ENCODE assay signal across 19 mouse cellular contexts in genomic region chr13:13739232-13739631, GRCm38 (mm10). TPM values are rescaled to one million over a fixed set of nuclear protein-coding genes. Genes with fewer than 3 reads are reported as not detected.
"Had no signal": no experiment of that assay in that cellular context is flagged by ENCODE, and none has a peak within 500 bp of the region (broad histone marks: within the 10 kb centered on the region; RNA-seq: fewer than 3 reads in every experiment).

No protein-coding gene starts in this region.

- H3K4me3 ChIP-seq: midbrain, embryonic 10.5 days; midbrain, embryonic 12.5 days; neural tube, embryonic 12.5 days; stomach, embryonic 15.5 days had no signal

- ATAC-seq: midbrain, embryonic 16.5 days had no signal

- H3K4me1 ChIP-seq: midbrain, embryonic 10.5 days; midbrain, embryonic 12.5 days; neural tube, embryonic 12.5 days; stomach, embryonic 15.5 days had no signal

- H3K27me3 ChIP-seq: midbrain, embryonic 12.5 days; neural tube, embryonic 12.5 days; stomach, embryonic 15.5 days had no signal

- DNase-seq: lung, adult 18-20 months; lung, embryonic 14.5 days; lung, postnatal 10 days; lung, postnatal 4 days; midbrain, embryonic 14.5 days; right cerebral cortex, postnatal 14 days; thymus, adult 2 months; thymus, postnatal 14 days; thymus, postnatal 36 days had no signal

- H3K9me3 ChIP-seq: midbrain, embryonic 10.5 days; midbrain, embryonic 12.5 days; neural tube, embryonic 12.5 days; stomach, embryonic 15.5 days had no signal

- H3K27ac ChIP-seq: liver, embryonic 14.5 days; midbrain, embryonic 10.5 days; midbrain, embryonic 12.5 days; neural tube, embryonic 12.5 days; stomach, embryonic 15.5 days; stomach, postnatal 0 days had no signal

RNA-seq across cellular contexts. Expression of gene Gng4, which starts 44.6 kb away (rescaled TPM):
- total RNA-seq: megakaryocyte-erythroid progenitor cell, adult 5-6 weeks had no signal
- polyA plus RNA-seq: spleen, adult 2 months; testis, adult 2 months had no signal
